Mouse (Mus musculus): ENCODE measurements at regions not wholly inside any gene's neighbourhood (a gene's known extent, or its start where the extent isn't known, plus 50 kb on each side); places are given as distances from the start of the nearest gene placed in this dataset.
A peak's percentile ranks its signal among the peaks of the same experiment; 100 is the strongest.

- Histone ChIP-seq H3K27ac (ENCODE audit: low read depth, low read length) (no peak overlapping the region), H3K4me2 (ENCODE audit: low read depth) (no peak overlapping the region), H3K9ac (ENCODE audit: low read length) (no peak overlapping the region), H3K36me3 (ENCODE audit: control insufficient read depth, insufficient read depth, low read length) (no peaks in the 10 kb centered on the region), H3K4me1 (ENCODE audit: control insufficient read depth, insufficient read depth, low read length) (no peaks in the 10 kb centered on the region), H3K9me3 (ENCODE audit: control insufficient read depth, low read length) (no peaks in the 10 kb centered on the region), H3K4me3 (ENCODE audit: low read depth, low read length) (no peak overlapping the region), H3K27me3 (ENCODE audit: control insufficient read depth, insufficient read depth, low read length) (no peaks in the 10 kb centered on the region)
- ATAC-seq (ENCODE audit: insufficient read depth, low FRiP score, low TSS enrichment): no peak
- 89% methylated on average over 10 of the region's 10 CpGs for WGBS
- no peak for DNase-seq (ENCODE audit: low spot score)
These were observed 257.3 kb upstream of the Kdm8 start for GRCm38 (mm10) chr7:125187011-125187740.

- ATAC-seq (ENCODE audit: insufficient read depth, low FRiP score, low TSS enrichment): no peak
- no peak overlapping the region for H3K4me2 ChIP-seq (ENCODE audit: low read depth)
- no peak overlapping the region for H3K27ac ChIP-seq (ENCODE audit: low read depth, low read length)
- WGBS: 79% methylated on average over 5 of the region's 5 CpGs
- no peaks in the 10 kb centered on the region for H3K4me1 ChIP-seq (ENCODE audit: control insufficient read depth, insufficient read depth, low read length)
- no peaks in the 10 kb centered on the region for H3K27me3 ChIP-seq (ENCODE audit: control insufficient read depth, insufficient read depth, low read length)
- no peaks in the 10 kb centered on the region for H3K9me3 ChIP-seq (ENCODE audit: control insufficient read depth, low read length)
- no peak for DNase-seq (ENCODE audit: low spot score)
- no peaks in the 10 kb centered on the region for H3K36me3 ChIP-seq (ENCODE audit: control insufficient read depth, insufficient read depth, low read length)
- no peak overlapping the region for H3K4me3 ChIP-seq (ENCODE audit: low read depth, low read length)
- no peak overlapping the region for H3K9ac ChIP-seq (ENCODE audit: low read length)
These were observed 255.5 kb upstream of the Kdm8 start for GRCm38 (mm10) chr7:125188986-125189385.

DNA sequence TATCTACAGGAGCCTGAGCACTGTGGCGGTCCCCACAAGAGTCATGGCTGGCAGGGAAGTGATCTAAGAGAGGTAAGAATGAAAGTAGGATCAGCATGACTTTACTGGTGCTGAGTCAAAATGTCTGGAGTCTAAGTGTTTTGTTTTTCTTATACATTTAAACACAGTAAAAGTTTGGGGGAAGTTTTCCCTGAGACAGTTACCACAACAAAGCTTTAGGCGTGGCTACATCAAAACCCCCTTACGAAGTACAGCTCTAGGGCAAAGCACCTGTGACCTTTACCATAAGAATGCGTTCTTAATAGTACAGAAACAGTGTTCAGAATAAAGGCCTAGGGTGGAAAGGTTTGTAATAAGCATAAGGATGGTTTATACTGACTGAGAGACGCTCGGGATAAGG is 254.4 kb upstream of the Kdm8 start:
- no peaks in the 10 kb centered on the region for H3K36me3 ChIP-seq (ENCODE audit: control insufficient read depth, insufficient read depth, low read length)
- no peak overlapping the region for H3K27ac ChIP-seq (ENCODE audit: low read depth, low read length)
- H3K9ac ChIP-seq (ENCODE audit: low read length): no peak overlapping the region
- H3K27me3 ChIP-seq (ENCODE audit: control insufficient read depth, insufficient read depth, low read length): no peaks in the 10 kb centered on the region
- DNase-seq (ENCODE audit: low spot score) (no peak), ATAC-seq (ENCODE audit: insufficient read depth, low FRiP score, low TSS enrichment) (no peak)
- no peaks in the 10 kb centered on the region for H3K9me3 ChIP-seq (ENCODE audit: control insufficient read depth, low read length)
- WGBS: 85% methylated on average over 6 of the region's 6 CpGs
- H3K4me1 ChIP-seq (ENCODE audit: control insufficient read depth, insufficient read depth, low read length): no peaks in the 10 kb centered on the region
- no peak overlapping the region for H3K4me2 ChIP-seq (ENCODE audit: low read depth)
- H3K4me3 ChIP-seq (ENCODE audit: low read depth, low read length): no peak overlapping the region

DNA sequence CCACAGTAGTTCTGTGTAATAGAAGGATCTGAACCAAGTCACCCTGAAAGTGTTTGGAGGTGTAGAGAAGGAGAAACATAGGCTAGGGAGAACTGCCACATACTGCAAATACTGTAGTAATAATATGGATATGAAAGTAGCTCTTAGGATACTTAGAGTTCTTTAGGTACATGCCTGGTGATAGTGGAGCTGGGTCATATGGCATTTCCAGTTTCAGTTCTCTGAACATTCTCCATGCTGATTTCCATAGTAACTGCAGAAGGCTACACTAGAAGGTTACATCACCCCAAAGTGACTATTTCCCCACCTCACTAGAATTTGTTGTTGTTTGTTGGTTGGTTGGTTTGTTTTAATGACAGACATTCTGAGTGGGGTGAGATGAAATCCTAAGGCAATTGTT is 253.2 kb upstream of the Kdm8 start:
- Histone ChIP-seq H3K9ac (ENCODE audit: low read length) (no peak overlapping the region), H3K27me3 (ENCODE audit: control insufficient read depth, insufficient read depth, low read length) (no peaks in the 10 kb centered on the region), H3K9me3 (ENCODE audit: control insufficient read depth, low read length) (no peaks in the 10 kb centered on the region), H3K4me2 (ENCODE audit: low read depth) (no peak overlapping the region), H3K27ac (ENCODE audit: low read depth, low read length) (no peak overlapping the region), H3K4me1 (ENCODE audit: control insufficient read depth, insufficient read depth, low read length) (no peaks in the 10 kb centered on the region), H3K4me3 (ENCODE audit: low read depth, low read length) (no peak overlapping the region), H3K36me3 (ENCODE audit: control insufficient read depth, insufficient read depth, low read length) (no peaks in the 10 kb centered on the region)
- no peak for DNase-seq (ENCODE audit: low spot score)
- ATAC-seq (ENCODE audit: insufficient read depth, low FRiP score, low TSS enrichment): no peak

- WGBS: 58% methylated on average over 6 of the region's 6 CpGs
- no peak overlapping the region for H3K4me3 ChIP-seq (ENCODE audit: low read depth, low read length)
- ATAC-seq (ENCODE audit: insufficient read depth, low FRiP score, low TSS enrichment) (peak; percentile 76), DNase-seq (ENCODE audit: low spot score) (peak; percentile 57)
- H3K9me3 ChIP-seq (ENCODE audit: control insufficient read depth, low read length): no peaks in the 10 kb centered on the region
- H3K9ac ChIP-seq (ENCODE audit: low read length): no peak overlapping the region
- no peaks in the 10 kb centered on the region for H3K4me1 ChIP-seq (ENCODE audit: control insufficient read depth, insufficient read depth, low read length)
- H3K27me3 ChIP-seq (ENCODE audit: control insufficient read depth, insufficient read depth, low read length): no peaks in the 10 kb centered on the region
- H3K27ac ChIP-seq (ENCODE audit: low read depth, low read length): no peak overlapping the region
- no peaks in the 10 kb centered on the region for H3K36me3 ChIP-seq (ENCODE audit: control insufficient read depth, insufficient read depth, low read length)
- no peak overlapping the region for H3K4me2 ChIP-seq (ENCODE audit: low read depth)
These were observed 233.0 kb upstream of the Kdm8 start for GRCm38 (mm10) chr7:125211346-125211973.

DNA sequence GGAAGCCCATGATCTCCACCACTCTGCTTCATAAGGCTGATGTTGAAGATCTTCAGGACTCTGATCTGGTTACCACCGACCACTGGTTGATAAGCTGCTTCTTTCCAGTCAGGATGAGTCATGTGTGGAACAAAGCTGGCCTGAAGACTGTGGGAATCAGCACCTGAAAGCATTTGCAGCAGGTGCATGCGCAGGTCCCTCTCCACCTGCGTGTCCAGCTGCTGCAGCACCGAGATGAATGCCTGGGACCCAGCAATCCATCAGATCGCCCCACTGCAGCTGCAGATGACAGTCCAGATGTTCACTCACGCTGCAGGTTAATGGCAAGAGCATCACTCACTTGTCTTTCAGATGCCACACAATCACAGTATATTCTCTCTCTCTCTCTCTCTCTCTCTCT is 230.4 kb upstream of the Kdm8 start:
- H3K4me1 ChIP-seq (ENCODE audit: control insufficient read depth, insufficient read depth, low read length): no peaks in the 10 kb centered on the region
- no peak for DNase-seq (ENCODE audit: low spot score)
- no peaks in the 10 kb centered on the region for H3K27me3 ChIP-seq (ENCODE audit: control insufficient read depth, insufficient read depth, low read length)
- H3K9me3 ChIP-seq (ENCODE audit: control insufficient read depth, low read length): no peaks in the 10 kb centered on the region
- H3K27ac ChIP-seq (ENCODE audit: low read depth, low read length): no peak overlapping the region
- no peaks in the 10 kb centered on the region for H3K36me3 ChIP-seq (ENCODE audit: control insufficient read depth, insufficient read depth, low read length)
- 77% methylated on average over 6 of the region's 6 CpGs for WGBS
- no peak overlapping the region for H3K4me3 ChIP-seq (ENCODE audit: low read depth, low read length)
- ATAC-seq (ENCODE audit: insufficient read depth, low FRiP score, low TSS enrichment): no peak
- H3K9ac ChIP-seq (ENCODE audit: low read length): no peak overlapping the region
- no peak overlapping the region for H3K4me2 ChIP-seq (ENCODE audit: low read depth)

DNA sequence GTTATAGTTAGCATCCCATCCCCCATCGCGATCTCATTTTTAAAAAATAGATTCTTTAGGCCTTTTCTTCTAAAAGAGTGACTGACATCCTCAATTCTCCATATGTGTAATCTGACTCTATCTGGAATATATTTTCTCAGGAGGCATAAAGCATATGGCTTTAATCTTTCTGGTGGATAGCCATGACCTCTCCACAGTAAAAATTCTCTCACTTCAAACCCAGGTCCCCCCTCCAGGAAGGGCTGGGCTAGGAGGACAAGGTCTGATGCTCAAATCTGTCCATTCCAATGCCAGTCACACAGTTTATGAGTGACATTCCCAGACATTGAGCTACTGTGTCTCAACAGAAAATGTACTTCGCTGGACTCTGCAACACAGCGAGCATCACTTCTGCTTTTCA is 226.8 kb upstream of the Kdm8 start:
- ATAC-seq (ENCODE audit: insufficient read depth, low FRiP score, low TSS enrichment) (no peak), DNase-seq (ENCODE audit: low spot score) (no peak)
- Histone ChIP-seq H3K9me3 (ENCODE audit: control insufficient read depth, low read length) (no peaks in the 10 kb centered on the region), H3K36me3 (ENCODE audit: control insufficient read depth, insufficient read depth, low read length) (no peaks in the 10 kb centered on the region), H3K4me1 (ENCODE audit: control insufficient read depth, insufficient read depth, low read length) (no peaks in the 10 kb centered on the region), H3K9ac (ENCODE audit: low read length) (no peak overlapping the region), H3K27me3 (ENCODE audit: control insufficient read depth, insufficient read depth, low read length) (no peaks in the 10 kb centered on the region), H3K27ac (ENCODE audit: low read depth, low read length) (no peak overlapping the region), H3K4me3 (ENCODE audit: low read depth, low read length) (no peak overlapping the region), H3K4me2 (ENCODE audit: low read depth) (no peak overlapping the region)
- WGBS: 83% methylated on average over 4 of the region's 4 CpGs

DNA sequence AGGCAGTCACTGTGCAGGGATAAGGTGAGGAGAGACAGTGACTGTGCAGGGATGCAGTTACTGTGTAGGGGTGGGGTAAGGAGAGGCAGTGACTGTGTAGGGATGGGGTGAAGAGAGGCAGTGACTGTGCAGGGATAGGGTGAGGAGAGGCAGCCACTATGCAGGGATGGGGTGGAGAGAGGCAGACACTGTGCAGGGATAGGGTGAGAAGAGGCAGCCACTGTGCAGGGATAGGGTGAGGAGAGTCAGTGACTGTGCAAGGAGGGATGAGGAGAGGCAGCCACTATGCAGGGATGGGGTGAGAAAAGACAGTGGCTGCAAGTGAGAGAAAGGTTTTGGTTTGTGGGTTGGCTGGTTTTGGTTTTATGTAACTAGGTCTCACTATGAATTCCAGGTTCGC is 221.8 kb upstream of the Kdm8 start:
- H3K4me3 ChIP-seq (ENCODE audit: low read depth, low read length): no peak overlapping the region
- no peak overlapping the region for H3K27ac ChIP-seq (ENCODE audit: low read depth, low read length)
- no peak overlapping the region for H3K9ac ChIP-seq (ENCODE audit: low read length)
- H3K27me3 ChIP-seq (ENCODE audit: control insufficient read depth, insufficient read depth, low read length): no peaks in the 10 kb centered on the region
- no peak overlapping the region for H3K4me2 ChIP-seq (ENCODE audit: low read depth)
- H3K36me3 ChIP-seq (ENCODE audit: control insufficient read depth, insufficient read depth, low read length): no peaks in the 10 kb centered on the region
- WGBS: 88% methylated on average over 1 of the region's 1 CpGs
- DNase-seq (ENCODE audit: low spot score): no peak
- ATAC-seq (ENCODE audit: insufficient read depth, low FRiP score, low TSS enrichment): no peak
- no peaks in the 10 kb centered on the region for H3K4me1 ChIP-seq (ENCODE audit: control insufficient read depth, insufficient read depth, low read length)
- no peaks in the 10 kb centered on the region for H3K9me3 ChIP-seq (ENCODE audit: control insufficient read depth, low read length)

GRCm38 (mm10) chr7:125234911-125235310 is 209.6 kb upstream of the Kdm8 start:
- WGBS: 78% methylated on average over 7 of the region's 7 CpGs
- no peaks in the 10 kb centered on the region for H3K27me3 ChIP-seq (ENCODE audit: control insufficient read depth, insufficient read depth, low read length)
- no peaks in the 10 kb centered on the region for H3K9me3 ChIP-seq (ENCODE audit: control insufficient read depth, low read length)
- ATAC-seq (ENCODE audit: insufficient read depth, low FRiP score, low TSS enrichment) (no peak), DNase-seq (ENCODE audit: low spot score) (no peak)
- H3K4me1 ChIP-seq (ENCODE audit: control insufficient read depth, insufficient read depth, low read length): no peaks in the 10 kb centered on the region
- H3K4me3 ChIP-seq (ENCODE audit: low read depth, low read length): no peak overlapping the region
- H3K9ac ChIP-seq (ENCODE audit: low read length): no peak overlapping the region
- H3K27ac ChIP-seq (ENCODE audit: low read depth, low read length): no peak overlapping the region
- no peak overlapping the region for H3K4me2 ChIP-seq (ENCODE audit: low read depth)
- H3K36me3 ChIP-seq (ENCODE audit: control insufficient read depth, insufficient read depth, low read length): no peaks in the 10 kb centered on the region
